Mouse (Mus musculus) bone marrow, adult 2 months (tissue): ENCODE measurements around the gene Glp1r. TPM values are rescaled to one million over a fixed set of nuclear protein-coding genes. Genes with fewer than 3 reads are reported as not detected.

ENCODE experiments used
- H3K27ac ChIP-seq: fragments of 200-500 bp; 2 replicates; pipeline ENCODE4 v1.5.1; 2012; ENCODE audit warnings: low read depth, mild to moderate bottlenecking, control low read depth, inconsistent platforms, low read length; ENCODE audit not compliant: control insufficient read depth, poor library complexity, insufficient read depth
- H3K4me1 ChIP-seq: fragments of 200-500 bp; 2 replicates; pipeline ENCODE4 v1.6.1; 2011; ENCODE audit warnings: low read length; ENCODE audit not compliant: control insufficient read depth, insufficient read depth
- H3K4me3 ChIP-seq: fragments of 200-500 bp; replicated peaks from 2 replicates; pipeline ENCODE3; 2011; ENCODE audit warnings: mild to moderate bottlenecking, low read depth, low read length, control low read depth; ENCODE audit not compliant: control insufficient read depth
- CTCF ChIP-seq: fragments of 200-500 bp; IDR thresholded peaks from 2 replicates; pipeline ENCODE4 v1.5.1; 2011; ENCODE audit warnings: low read length, control low read depth; ENCODE audit not compliant: control insufficient read depth, insufficient read depth
- POLR2A ChIP-seq: fragments of 200-500 bp; IDR thresholded peaks from 2 replicates; pipeline ENCODE4 v1.6.1; 2011; ENCODE audit warnings: low read depth, mild to moderate bottlenecking, control low read depth, low read length, borderline replicate concordance; ENCODE audit not compliant: control insufficient read depth
- WGBS: fragments of 180-500 bp; shearing (Covaris S2); methylation state at CpG from one replicate; pipeline ENCODE4 v1.1.7; 2018; 5-methylcytosine and 5-hydroxymethylcytosine counted together
- polyA plus RNA-seq: library from polyadenylated mRNA; stranded (reverse); fragments of >200 nt; gene quantifications from 2 replicates; pipeline ENCODE4 v1.2.4, GENCODE M21; 2011; ENCODE audit warnings: low replicate concordance; ENCODE audit not compliant: missing spikeins, insufficient read depth, insufficient read length

Gene Glp1r
- polyA plus RNA-seq, 1 experiment: 0.35 TPM

DNA sequence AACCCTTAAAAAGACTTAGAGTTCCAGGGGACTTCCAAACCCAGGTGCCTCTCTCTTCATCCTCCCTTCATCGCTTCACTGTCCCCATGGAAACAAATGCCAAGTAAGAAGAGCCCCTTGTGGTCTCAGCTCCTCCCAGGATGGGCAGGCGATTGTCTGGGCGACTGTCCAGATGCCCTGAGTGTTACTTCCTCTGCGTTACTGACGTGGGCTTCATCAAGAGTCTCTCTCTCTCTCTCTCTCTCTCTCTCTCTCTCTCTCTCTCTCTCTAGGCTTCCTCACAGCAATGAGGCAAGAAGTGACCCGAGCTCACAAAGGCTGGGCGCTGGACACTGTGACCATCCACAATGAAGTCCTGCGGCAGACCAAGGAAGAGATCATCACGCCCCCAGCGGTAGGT lies 30.6 kb upstream of the Glp1r start:
- Histone ChIP-seq H3K4me3 (no peak overlapping the region), H3K27ac (no peak overlapping the region), H3K4me1 (no peaks in the 10 kb centered on the region)
- WGBS: 41% methylated on average over 10 of the region's 10 CpGs
- TF ChIP-seq CTCF (no peak), POLR2A (no peak)

DNA sequence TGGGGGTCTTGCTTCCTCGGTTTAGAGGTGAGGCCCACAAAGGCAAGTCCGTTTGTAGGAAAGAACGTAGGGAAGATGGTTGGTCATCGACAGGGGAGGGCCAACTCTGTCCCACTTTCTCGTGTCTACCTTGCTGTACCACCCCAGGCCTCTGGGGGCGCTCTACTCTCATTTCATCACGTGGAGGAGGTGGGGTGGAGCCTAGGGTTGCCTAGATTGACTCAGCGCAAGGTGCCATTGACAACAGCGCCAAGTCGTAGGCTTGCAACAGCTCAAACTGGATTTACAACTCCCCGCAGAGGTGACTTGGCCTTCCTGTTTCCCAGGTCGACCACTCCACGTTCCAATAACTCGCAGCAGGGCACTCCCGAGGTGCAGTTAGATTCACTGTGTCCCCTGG lies 27.3 kb upstream of the Glp1r start:
- no peak for TF ChIP-seq POLR2A
- peak; percentile 41 for TF ChIP-seq CTCF
- Histone ChIP-seq H3K4me1 (no peaks in the 10 kb centered on the region), H3K27ac (no peak overlapping the region), H3K4me3 (no peak overlapping the region)
- 69% methylated on average over 15 of the region's 15 CpGs for WGBS

DNA sequence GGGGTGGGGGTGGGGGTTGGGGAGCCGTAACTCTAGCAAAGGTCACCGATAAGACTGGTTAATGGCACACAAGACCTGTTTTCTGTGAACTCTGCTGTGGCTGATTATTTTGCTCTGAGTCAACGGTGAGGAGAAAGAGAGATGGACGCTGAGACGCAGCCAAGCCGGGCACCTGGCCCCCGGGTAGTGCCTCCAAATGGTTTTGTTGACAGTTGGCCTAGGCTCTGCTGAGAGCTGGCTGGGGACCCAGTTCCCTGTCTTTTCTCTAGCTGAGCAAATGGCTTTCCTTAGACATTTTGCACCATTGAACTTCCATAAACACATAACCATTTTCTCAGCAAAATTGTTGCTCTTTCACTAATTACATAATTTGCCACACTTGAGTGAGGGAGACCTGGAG lies 24.2 kb upstream of the Glp1r start:
- no peak overlapping the region for H3K4me3 ChIP-seq
- no peaks in the 10 kb centered on the region for H3K4me1 ChIP-seq
- 90% methylated on average over 7 of the region's 7 CpGs for WGBS
- H3K27ac ChIP-seq: no peak overlapping the region
- TF ChIP-seq CTCF: no peak
- TF ChIP-seq POLR2A: no peak

DNA sequence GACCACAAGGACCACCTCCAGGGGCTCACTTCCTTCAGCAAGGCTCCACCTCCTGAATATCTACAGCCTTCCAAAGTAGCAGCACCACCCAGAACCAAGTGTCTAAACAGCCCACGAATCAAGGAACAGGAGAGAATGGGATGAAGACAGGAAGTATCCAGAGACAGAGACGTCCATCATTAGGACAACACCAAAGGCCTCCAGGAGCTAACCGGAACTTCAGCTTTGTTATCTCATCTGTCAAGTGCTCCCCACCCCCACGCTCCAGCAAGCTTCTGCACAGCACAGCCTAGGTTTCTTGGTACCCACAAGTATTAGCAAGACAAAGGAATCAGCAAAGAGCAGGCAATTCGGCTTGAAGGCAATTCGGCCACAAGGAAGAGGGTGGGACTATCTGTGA lies 23.0 kb upstream of the Glp1r start:
- TF ChIP-seq POLR2A (no peak), CTCF (no peak)
- no peak overlapping the region for H3K4me3 ChIP-seq
- 62% methylated on average over 6 of the region's 6 CpGs for WGBS
- H3K4me1 ChIP-seq: no peaks in the 10 kb centered on the region
- no peak overlapping the region for H3K27ac ChIP-seq

DNA sequence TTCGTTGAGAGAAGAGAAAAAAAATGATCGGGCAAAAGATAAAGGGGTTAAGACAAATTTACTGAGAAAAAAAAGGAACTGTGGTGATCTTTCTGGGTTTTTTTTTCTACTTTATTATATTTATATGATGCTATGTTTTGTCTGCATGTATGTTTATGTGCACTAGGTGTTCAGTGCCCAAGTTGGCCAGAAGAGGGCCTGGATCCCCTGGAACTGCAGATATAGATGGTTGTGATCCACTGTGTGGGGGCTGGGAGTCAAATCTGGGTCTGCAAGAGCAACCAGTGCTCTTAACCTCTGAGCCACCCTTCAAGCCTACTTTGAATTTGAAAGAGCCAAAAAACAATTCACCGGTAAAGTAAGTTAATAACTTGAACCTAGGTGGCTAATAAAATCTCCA lies 21.2 kb upstream of the Glp1r start:
- WGBS: 82% methylated on average over 3 of the region's 3 CpGs
- Histone ChIP-seq H3K27ac (no peak overlapping the region), H3K4me3 (no peak overlapping the region), H3K4me1 (no peaks in the 10 kb centered on the region)
- TF ChIP-seq POLR2A: no peak

DNA sequence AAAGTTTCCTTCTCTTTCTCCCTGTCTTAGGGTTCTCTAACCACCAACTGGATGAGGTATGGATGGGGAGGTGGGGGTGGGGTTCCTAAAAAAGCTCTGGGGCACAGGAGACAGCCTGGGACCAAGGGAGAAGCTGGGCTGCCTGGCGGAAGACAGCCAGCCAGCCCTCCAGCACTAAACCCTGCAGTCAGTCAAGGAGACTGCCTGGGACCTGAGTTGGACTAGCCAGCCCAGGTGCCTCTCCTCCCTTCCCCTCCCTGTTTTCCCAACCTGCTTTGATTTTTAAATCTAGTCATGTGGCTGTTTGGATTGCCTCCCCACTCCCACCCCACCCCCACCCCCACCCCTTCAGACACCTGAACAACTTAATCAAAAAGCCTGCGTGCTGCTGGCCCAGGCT lies 20.6 kb upstream of the Glp1r start:
- WGBS: 84% methylated on average over 2 of the region's 2 CpGs
- no peak overlapping the region for H3K27ac ChIP-seq
- H3K4me1 ChIP-seq: no peaks in the 10 kb centered on the region
- TF ChIP-seq CTCF (no peak), POLR2A (no peak)
- H3K4me3 ChIP-seq: no peak overlapping the region

DNA sequence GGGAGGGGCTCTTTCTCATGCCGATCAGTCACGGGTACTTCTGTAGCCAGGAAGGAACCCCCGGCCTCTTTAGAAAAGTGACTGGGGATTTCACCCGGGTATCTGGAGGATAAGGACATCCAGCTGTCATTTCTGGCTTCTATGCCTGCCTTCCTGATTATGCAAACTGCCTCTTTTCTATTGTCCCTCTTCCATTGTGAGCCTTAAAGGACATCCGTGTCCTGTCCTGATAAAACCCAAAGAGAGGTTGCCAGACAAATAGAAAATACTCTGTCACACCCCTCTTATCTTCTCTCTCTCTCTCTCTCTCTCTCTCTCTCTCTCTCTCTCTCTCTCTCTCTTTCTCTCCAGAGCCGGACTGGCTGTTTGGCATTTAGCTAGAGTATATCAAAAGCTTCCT lies 19.4 kb upstream of the Glp1r start:
- H3K4me3 ChIP-seq: no peak overlapping the region
- 13% methylated on average over 6 of the region's 6 CpGs for WGBS
- H3K4me1 ChIP-seq: no peaks in the 10 kb centered on the region
- H3K27ac ChIP-seq: no peak overlapping the region
- TF ChIP-seq CTCF (no peak), POLR2A (no peak)

DNA sequence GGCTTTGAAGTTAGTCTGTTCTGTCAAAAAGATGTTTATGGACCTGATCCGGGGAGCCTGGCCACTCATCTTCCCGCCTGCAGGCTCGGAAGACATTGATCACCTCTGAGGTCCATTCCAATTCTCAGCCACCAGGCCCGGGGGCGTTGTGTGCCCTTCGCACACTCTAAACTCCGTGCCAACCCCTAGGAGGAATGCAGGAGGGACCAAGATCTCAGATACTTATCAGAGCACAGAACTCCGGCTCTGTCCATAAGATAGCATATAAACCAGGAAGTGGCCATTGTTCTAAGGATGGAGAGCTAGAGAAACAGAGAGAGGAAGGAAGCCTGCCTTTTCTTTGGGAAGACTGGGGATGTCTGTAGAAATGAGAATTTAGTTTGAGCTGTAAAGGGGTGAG lies 18.1 kb upstream of the Glp1r start:
- TF ChIP-seq CTCF (no peak), POLR2A (no peak)
- no peak overlapping the region for H3K27ac ChIP-seq
- WGBS: 38% methylated on average over 8 of the region's 8 CpGs
- no peaks in the 10 kb centered on the region for H3K4me1 ChIP-seq
- no peak overlapping the region for H3K4me3 ChIP-seq

DNA sequence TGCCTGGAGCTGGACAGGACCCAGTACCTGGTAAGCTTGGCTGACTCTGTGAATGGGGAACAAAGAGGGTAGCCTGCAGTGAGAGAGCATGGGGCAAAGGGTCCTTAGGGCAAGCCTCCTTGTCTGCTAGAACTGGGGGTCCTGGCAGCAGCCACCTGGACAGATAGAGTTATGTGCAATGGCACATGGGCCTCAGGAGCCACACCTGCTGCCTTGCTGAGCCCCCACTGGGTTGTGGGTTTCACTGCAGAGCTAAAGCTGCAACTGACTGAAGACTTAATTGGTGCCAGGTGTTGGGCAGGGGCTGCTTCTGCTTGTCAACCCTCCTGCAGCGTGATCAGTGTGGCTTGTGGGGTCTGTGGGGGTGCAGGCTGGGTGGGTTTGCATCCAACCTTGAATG lies 9.5 kb upstream of the Glp1r start:
- WGBS: 0% methylated on average over 1 of the region's 1 CpGs
- TF ChIP-seq CTCF: no peak
- no peak overlapping the region for H3K4me3 ChIP-seq
- H3K4me1 ChIP-seq: no peaks in the 10 kb centered on the region
- no peak overlapping the region for H3K27ac ChIP-seq
